Mouse (Mus musculus): ENCODE results near the gene Nectin1.

Nectin1 gene

GRCm38 (mm10) chr9:43743647-43744137 is at the start of gene Nectin1:
TSS of gene Nectin1 (plus strand) at chr9:43743984.
- DNase-seq, result peak; percentile 58 to 81

DNA sequence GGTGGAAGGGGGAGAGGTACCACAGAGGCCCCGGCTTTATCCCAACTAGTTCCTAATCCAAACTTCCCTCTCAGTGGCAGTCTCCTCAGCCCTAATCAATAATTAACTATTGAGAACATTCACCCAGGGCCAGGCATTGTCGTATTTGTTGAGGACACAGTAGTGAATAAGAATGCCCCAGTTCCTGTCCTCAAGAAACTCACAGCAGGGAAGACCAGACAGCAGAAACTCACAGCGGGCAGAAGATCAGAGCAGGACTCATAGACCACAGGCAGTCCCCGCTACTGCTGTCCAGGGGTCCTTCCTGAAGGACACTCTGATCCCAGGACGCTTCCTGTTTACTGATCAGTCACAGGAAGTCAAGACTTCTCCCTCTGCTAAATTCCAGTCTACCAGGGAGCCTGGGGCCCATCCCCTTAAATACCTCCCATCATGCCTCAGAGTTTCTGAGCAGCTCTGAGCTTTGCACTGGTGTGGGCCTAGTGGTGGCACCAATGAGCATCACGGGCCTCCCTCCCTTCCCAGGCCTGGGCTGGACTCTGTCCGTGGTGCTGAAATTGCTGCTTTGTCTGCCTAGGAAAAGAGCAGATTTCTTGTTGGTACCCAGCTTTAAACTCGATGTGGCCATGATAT is 45.6 kb upstream of the Nectin1 start:
- DNase-seq, result peak in 1 of 2 experiments; percentile 6

DNA sequence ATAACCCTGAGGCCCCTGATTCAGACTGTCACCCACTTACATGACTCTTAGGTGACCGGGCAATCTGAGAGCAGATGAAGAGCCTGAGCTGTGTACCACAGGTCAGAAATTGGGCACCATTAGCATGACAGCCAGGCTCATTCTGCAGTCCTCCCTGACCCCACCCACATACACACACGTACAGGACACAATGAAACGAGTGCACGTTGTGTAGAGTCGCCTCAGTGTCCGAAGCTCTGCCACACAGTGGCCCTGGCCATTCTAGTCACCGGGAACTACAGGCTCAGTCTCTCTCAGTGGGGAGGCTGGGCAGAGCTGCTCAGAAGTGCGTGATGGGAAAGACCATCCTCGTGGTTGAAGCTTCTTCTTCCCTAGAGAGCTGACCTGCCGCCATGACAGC is 44.9 kb upstream of the Nectin1 start:
- DNase-seq, result no peak

- DNase-seq, result no peak
These were observed 44.2 kb upstream of the Nectin1 start for GRCm38 (mm10) chr9:43699417-43700225.

- DNase-seq, result no peak
These were observed 43.6 kb upstream of the Nectin1 start for GRCm38 (mm10) chr9:43700226-43700579.

GRCm38 (mm10) chr9:43701748-43702147 is 42.0 kb upstream of the Nectin1 start:
- no peak for DNase-seq

DNA sequence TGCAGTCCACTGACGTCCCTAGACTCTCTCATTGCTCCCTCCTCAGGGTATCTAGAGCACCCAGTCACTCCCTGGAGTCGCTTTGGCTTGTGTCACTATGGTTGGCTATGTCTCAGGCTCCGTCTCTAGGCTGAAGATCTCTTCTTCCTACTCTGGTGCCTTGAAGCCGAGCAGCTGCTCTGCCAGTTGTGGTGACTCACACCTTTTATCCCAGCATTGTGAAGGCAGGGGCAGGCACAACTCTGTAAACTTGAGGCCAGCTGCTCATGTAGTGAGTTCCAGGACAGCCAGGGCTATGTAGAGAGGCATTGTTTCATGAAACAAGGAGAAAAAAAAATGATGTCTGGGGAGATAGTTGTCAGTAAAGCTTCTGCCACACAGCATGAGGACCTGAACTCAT is 36.2 kb upstream of the Nectin1 start:
- DNase-seq, result no peak

DNA sequence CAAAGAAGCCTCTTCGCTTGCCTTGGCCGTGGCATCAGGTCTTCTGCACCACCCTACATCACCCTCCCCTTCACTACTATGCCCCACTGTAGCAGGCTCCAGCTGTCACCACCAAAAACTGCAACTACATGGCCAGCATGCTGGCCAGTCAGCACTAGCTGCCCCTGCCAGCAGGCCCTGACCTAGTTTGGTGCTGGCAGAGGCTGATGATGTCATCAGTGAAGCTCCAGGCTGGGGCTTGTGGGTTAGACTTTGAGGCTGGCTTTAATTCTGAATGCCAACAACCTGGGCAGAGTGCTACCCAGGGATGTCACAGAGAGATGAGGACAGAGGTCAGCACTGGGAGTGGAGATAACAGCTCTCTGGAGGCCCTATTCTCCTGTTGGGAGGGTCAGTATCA is 35.1 kb upstream of the Nectin1 start:
- DNase-seq, result no peak

GRCm38 (mm10) chr9:43713432-43713831 is 30.4 kb upstream of the Nectin1 start:
- no peak for DNase-seq

- no peak for DNase-seq
These were observed 24.4 kb upstream of the Nectin1 start for GRCm38 (mm10) chr9:43719407-43719839.

GRCm38 (mm10) chr9:43720046-43720445 is 23.7 kb upstream of the Nectin1 start:
- no peak for DNase-seq

GRCm38 (mm10) chr9:43724093-43724492 is 19.7 kb upstream of the Nectin1 start:
- DNase-seq, result no peak

- DNase-seq, result no peak
These were observed 14.1 kb upstream of the Nectin1 start for GRCm38 (mm10) chr9:43729450-43730266.

- DNase-seq, result peak in 1 of 2 experiments; percentile 50
These were observed 13.3 kb upstream of the Nectin1 start for GRCm38 (mm10) chr9:43730284-43731027.

DNA sequence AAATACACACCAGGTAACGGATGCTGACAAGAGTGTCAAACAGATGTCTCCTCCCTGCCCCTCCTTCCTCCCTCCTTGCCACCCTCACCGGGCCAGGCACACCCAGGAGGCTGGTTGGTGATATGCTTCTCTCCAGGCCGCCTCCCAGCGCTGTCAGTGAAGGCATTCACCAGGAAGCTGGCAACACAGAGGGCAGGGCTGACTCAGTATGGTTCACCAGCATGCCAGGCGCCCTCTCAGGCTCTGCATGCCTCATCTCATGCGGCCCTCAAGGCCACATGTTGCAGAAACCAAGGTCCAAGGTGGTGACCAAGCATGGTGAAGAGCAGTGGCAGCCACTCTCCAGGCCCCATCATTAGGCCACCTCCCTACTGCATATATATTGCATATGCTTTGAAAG is 11.9 kb upstream of the Nectin1 start:
- DNase-seq, result no peak

DNA sequence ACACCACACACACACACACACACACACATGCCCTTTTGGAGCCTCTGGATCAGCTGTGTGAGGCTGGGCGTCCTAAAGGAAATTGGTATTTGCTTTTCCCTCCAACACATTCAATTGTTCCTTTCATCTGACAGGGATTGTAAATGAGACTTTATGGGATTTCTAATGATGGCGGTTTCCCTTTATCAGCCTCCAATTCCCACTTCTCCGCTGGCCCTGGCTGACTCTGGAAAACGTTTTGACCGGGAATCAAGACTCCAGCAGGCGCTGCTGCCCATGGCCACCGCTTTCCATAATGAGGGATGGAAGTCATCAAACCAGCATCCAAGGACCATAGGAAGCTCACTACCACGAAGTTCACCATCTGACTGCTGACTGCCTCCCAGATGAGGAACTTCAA is 11.1 kb upstream of the Nectin1 start:
- no peak for DNase-seq

- no peak for DNase-seq
These were observed 8.8 kb upstream of the Nectin1 start for GRCm38 (mm10) chr9:43734952-43735351.

- no peak for DNase-seq
These were observed 7.6 kb upstream of the Nectin1 start for GRCm38 (mm10) chr9:43736046-43736730.

- DNase-seq, result no peak
These were observed 6.5 kb upstream of the Nectin1 start for GRCm38 (mm10) chr9:43737331-43737730.

DNA sequence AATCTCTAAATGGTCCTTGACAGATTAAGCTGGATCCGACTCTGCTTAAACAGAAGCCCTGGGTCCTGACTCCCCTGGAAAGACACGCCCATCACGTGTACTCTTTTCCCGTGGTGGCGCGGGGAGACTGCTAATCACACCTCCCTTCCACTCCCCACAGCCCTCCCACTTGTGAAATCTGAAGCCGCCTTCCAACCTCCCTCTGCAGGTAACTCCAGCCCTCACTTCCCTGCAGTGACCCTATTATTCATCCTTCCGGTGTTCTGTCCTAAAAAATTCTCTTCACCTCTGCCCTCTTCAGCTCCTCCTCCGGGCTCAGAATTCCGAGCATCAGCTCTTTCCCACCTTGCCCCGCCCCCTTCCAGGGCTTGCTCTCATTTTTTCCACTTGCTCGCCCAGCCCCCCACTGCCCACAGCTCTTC is 5.9 kb upstream of the Nectin1 start:
- no peak for DNase-seq

DNA sequence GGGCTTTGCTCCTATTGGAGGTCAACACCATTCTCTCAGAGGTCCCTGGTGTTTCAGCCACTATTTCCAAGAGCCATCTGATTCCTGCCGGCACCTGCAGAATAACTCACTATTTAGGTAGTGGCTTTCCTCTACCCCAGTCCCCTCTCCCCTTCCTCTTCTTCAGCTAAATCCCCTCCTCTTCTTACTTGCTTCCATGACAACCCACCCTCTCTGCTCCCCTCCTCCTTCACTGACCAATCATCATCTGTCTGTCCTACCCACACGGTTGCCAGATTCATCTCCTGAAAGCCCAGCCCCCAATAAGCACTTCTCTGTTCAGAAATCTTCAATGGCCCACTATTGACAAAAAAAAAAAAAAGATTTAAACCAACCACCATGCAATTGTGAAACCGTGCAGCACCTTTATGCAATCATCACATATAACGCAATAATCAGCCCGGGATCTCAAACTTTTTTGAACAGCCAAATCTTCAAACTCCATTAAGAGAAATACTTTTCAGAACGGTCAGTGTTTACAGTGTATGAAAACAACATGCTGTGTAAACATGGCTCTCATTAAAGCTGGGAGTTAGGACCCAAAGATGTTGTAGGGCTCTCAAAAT is 5.2 kb upstream of the Nectin1 start:
- no peak for DNase-seq

GRCm38 (mm10) chr9:43741277-43741676 is 2.5 kb upstream of the Nectin1 start:
- no peak for DNase-seq

Measured in spleen, adult 18-20 months (tissue).